Mouse (Mus musculus) kidney, postnatal 0 days (tissue): ENCODE measurements at regions not wholly inside any gene's neighbourhood (a gene's known extent, or its start where the extent isn't known, plus 50 kb on each side); places are given as distances from the start of the nearest gene placed in this dataset.
"Not testable (repeated sequence)": the region's sequence is repeated elsewhere in the genome, so short reads cannot be mapped to it uniquely, and the experiment has no call there.

Experiments used
- ATAC-seq: fragments of 200-750 bp; cut with Nextera tagmentation; replicated peaks from 2 replicates; pipeline ENCODE4 v1.8.0; 2017; ENCODE audit warnings: low read depth, moderate number of reproducible peaks, moderate TSS enrichment, moderate library complexity; ENCODE audit not compliant: low FRiP score
- DNase-seq: peaks from one replicate; pipeline ENCODE4 v3.0.0-alpha.2; 2016; ENCODE audit warnings: low spot score
- H3K27ac ChIP-seq: fragments of 300-500 bp; sonication (generic); 2 replicates; pipeline ENCODE4 v1.5.1; 2014; ENCODE audit warnings: mild to moderate bottlenecking
- H3K27me3 ChIP-seq: fragments of 300-500 bp; sonication (generic); 2 replicates; pipeline ENCODE4 v1.6.1; 2014; ENCODE audit warnings: low read length, mixed read lengths; ENCODE audit not compliant: insufficient read depth
- H3K36me3 ChIP-seq: fragments of 300-500 bp; sonication (generic); 2 replicates; pipeline ENCODE4 v1.6.1; 2014; ENCODE audit warnings: low read length, mixed read lengths; ENCODE audit not compliant: insufficient read depth
- H3K4me1 ChIP-seq: fragments of 300-500 bp; sonication (generic); replicated peaks from 2 replicates; pipeline ENCODE4 v1.6.1; 2014; ENCODE audit warnings: antibody characterized with exemption, low read length, mixed read lengths; ENCODE audit not compliant: insufficient read depth
- H3K4me2 ChIP-seq: fragments of 300-500 bp; sonication (generic); 2 replicates; pipeline ENCODE4 v1.6.1; 2014; ENCODE audit warnings: mild to moderate bottlenecking, low read length, moderate library complexity, mixed read lengths
- H3K4me3 ChIP-seq: fragments of 300-500 bp; sonication (generic); replicated peaks from 2 replicates; pipeline ENCODE4 v1.5.1; 2014; ENCODE audit warnings: low read depth, low read length
- H3K9ac ChIP-seq: fragments of 300-500 bp; sonication (generic); 2 replicates; pipeline ENCODE4 v1.6.1; 2014; ENCODE audit warnings: low read depth, low read length
- H3K9me3 ChIP-seq: fragments of 300-500 bp; sonication (generic); replicated peaks from 2 replicates; pipeline ENCODE4 v1.6.1; 2016; ENCODE audit warnings: low read length, inconsistent platforms, mixed read lengths
- WGBS: fragments of 180-500 bp; shearing (Covaris S2); extraction: QIAGEN DNeasy Blood & Tissue Kit; methylation state at CpG from one replicate; pipeline ENCODE4 v1.1.7; 2014; 5-methylcytosine and 5-hydroxymethylcytosine counted together

GRCm38 (mm10) chr2:100569891-100570290, 1054.6 kb upstream of the Rag2 start:
- not testable (repeated sequence) for H3K4me1 ChIP-seq, H3K9me3 ChIP-seq, H3K4me3 ChIP-seq, DNase-seq, H3K9ac ChIP-seq, H3K36me3 ChIP-seq, ATAC-seq, H3K27me3 ChIP-seq, H3K27ac ChIP-seq, H3K4me2 ChIP-seq
- WGBS, result no CpG with 5 or more reads among the region's 1 CpGs

GRCm38 (mm10) chr2:100590643-100591042, 1033.9 kb upstream of the Rag2 start:
- H3K9me3 ChIP-seq, ATAC-seq, H3K9ac ChIP-seq, H3K27ac ChIP-seq, H3K27me3 ChIP-seq, DNase-seq, H3K4me1 ChIP-seq, H3K4me3 ChIP-seq, H3K36me3 ChIP-seq, H3K4me2 ChIP-seq: not testable (repeated sequence)

GRCm38 (mm10) chr2:100626183-100626582, 998.3 kb upstream of the Rag2 start:
- DNase-seq, H3K4me2 ChIP-seq, H3K9me3 ChIP-seq, H3K27ac ChIP-seq, ATAC-seq, H3K4me3 ChIP-seq, H3K4me1 ChIP-seq, H3K36me3 ChIP-seq, H3K27me3 ChIP-seq, H3K9ac ChIP-seq: not testable (repeated sequence)
- no CpG with 5 or more reads among the region's 1 CpGs for WGBS

GRCm38 (mm10) chr2:100652742-100653141, 971.8 kb upstream of the Rag2 start:
- ATAC-seq, H3K4me1 ChIP-seq, H3K9ac ChIP-seq, H3K27me3 ChIP-seq, H3K4me3 ChIP-seq, H3K36me3 ChIP-seq, H3K9me3 ChIP-seq, DNase-seq, H3K27ac ChIP-seq, H3K4me2 ChIP-seq: not testable (repeated sequence)
- WGBS, result no CpG with 5 or more reads among the region's 3 CpGs

GRCm38 (mm10) chr2:100671384-100672039, 953.0 kb upstream of the Rag2 start:
- H3K36me3 ChIP-seq, H3K9ac ChIP-seq, DNase-seq, H3K4me3 ChIP-seq, H3K4me1 ChIP-seq, H3K27me3 ChIP-seq, H3K27ac ChIP-seq, H3K4me2 ChIP-seq, H3K9me3 ChIP-seq, ATAC-seq: not testable (repeated sequence)
- WGBS, result no CpG with 5 or more reads among the region's 1 CpGs

DNA sequence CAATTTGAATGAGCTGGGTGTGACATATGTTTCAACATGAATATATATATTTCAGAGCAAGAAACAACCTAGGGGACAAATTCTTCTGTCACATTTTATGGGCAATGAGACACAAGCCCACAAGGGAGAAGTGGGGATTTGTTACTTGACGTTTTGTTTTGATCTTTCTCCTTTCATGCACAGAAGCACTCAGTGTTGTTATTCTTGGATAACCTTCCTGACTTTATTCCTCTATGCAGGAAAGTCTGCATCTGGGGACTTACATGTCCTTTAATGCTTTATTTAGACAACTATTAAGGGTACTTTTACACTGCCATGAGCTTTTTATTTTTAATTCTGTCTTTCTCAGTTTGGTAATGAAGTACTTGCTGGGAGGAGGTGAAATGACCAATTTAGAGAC, 916.1 kb upstream of the Rag2 start:
- H3K36me3 ChIP-seq, DNase-seq, H3K9ac ChIP-seq, H3K4me1 ChIP-seq, H3K4me2 ChIP-seq, H3K9me3 ChIP-seq, H3K27ac ChIP-seq, H3K27me3 ChIP-seq, H3K4me3 ChIP-seq, ATAC-seq: not testable (repeated sequence)
- no CpG with 5 or more reads among the region's 1 CpGs for WGBS

DNA sequence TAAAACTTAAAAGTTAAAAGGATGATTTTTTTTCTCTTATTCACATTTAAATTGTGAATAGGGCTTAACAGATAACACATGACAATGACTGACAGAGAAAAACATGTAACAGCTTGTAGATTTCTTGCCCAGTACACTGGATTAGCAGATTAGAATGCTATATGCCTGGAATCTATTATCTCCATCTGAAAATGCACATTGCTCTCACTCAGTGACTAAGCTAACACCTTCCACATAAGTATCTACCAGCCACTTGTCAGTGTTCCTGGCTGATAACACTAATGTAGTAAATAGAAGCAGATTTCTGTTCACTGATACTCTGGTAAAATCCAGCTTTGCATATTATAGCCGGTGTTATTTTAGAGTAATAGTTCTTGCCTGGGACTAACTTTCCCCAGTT, 881.2 kb upstream of the Rag2 start:
- H3K27ac ChIP-seq, H3K27me3 ChIP-seq, H3K36me3 ChIP-seq, H3K9me3 ChIP-seq, DNase-seq, H3K4me1 ChIP-seq, ATAC-seq, H3K9ac ChIP-seq, H3K4me3 ChIP-seq, H3K4me2 ChIP-seq: not testable (repeated sequence)
- WGBS, result no CpG with 5 or more reads among the region's 1 CpGs

DNA sequence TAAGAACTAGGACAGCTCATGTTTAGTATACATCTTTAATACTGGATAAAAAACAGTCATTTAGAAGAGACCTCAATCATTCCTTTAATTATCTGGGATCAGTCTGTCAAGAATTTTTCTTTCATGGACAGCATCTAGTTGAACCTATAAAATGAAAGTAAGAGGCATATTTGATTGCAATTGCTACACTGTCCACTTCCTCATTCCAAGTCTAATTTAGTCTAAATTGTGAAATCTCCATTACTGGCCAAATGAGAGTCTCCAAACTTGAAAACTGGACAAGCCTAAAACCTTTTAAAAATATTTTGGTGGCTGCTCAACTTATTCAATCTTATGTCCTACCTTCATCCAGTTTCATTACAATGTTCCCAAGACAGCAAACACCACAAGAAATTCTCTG, 869.5 kb upstream of the Rag2 start:
- H3K9ac ChIP-seq, H3K27me3 ChIP-seq, H3K9me3 ChIP-seq, H3K4me2 ChIP-seq, H3K27ac ChIP-seq, H3K36me3 ChIP-seq, ATAC-seq, DNase-seq, H3K4me1 ChIP-seq, H3K4me3 ChIP-seq: not testable (repeated sequence)
